Mouse (Mus musculus) ovary, postnatal 14 days (tissue): Measurements from ENCODE around the gene Anapc4.

ENCODE experiments used
- DNase-seq: peaks from one replicate; pipeline ENCODE4 v3.0.0; 2022; ENCODE audit warnings: low spot score

The Anapc4 gene

DNA sequence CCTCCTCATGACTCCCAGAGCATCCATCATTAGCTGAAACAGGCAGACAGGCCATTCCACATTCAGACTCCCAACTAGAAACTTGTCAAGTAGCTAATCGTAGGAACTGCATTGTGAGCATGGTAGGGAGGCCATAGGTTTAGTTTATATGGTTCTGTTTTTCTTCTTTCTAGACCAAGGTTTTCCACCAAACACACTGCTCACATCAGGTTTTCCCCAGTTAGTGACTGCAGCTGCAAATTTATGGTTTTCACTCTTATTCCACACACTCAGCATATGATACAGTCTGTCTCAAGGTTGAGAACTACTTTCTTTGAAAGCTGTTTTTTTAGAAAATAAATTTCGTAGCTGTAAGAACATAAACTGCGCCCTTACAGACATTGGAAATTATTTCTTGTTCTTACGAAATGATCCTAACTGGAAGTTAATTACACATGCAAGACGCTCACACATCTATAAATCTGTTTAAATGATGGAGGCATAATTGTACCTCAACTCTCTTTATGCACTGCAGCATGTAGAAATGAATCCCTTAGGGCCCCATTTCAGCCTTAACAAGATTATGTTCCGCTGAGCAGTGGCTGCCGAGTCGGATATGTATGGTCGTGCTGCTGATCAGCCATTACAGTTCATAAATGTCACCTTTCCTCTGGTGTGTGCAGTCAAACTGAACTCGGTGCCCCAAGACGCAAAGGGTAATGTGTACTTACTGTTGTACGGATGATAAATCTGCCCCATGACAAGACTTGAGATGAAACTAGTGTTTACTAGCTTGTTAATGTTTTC is 35.3 kb downstream of the Anapc4 start:
- DNase-seq: no peak

DNA sequence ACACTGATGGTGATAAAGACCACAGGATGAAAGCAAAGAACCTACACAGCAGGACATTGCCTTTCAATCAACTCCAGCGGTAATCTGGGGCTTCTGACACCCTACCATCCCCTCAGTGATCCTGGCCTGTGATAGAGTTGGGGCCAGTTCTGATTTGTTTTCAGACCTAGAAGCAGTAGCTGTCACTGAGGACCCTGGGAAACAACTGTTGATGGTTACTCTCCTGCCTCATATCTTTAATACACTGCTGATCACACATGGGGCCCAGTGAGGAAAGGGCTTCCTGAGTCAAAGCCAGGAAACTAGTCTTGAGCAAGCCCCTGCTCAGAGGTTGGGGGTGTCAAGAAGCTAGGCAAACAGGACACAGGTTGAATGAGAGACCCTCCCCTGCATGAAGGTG is 37.6 kb downstream of the Anapc4 start:
- DNase-seq: no peak

- DNase-seq: no peak
Observed at GRCm38 (mm10) chr5:52871986-52872385, 38.2 kb downstream of the Anapc4 start.

DNA sequence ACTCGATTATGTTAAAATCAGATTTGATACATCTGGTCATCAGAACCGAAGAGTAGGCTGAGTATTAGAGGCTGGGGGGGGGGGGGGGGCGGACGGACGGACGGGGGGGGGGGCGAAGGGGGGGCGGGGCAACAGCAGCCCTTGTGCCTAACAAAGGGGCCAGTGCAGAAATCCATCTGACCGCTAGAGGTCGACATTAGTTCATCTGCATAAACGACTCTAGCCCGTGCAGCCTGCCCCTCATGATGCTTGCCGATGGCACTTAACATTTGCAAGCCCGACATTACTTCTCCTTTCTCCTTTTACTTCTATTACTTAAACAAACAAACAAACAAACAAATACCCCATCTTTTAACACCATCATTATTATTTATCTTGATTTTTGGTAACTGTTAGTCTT is 45.0 kb downstream of the Anapc4 start:
- DNase-seq: peak; percentile 47

DNA sequence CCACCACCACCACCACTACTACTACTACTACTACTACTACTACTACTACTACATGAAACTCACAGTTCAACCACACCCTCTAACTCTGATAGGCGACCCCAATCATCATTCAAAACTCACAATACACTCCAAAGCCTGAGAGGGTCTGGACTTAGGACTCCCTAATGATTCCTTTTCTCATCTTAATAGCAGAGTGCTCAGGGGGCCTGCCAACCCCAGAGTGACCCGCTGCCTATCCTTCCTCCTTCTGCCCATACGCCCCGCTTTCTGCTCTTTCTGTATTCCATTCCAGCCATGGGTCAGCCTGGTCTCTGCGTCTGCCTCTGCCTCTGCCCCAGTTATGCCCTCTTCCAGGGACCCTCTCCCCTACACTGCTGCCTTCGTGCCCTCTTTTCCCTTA is 46.1 kb downstream of the Anapc4 start:
- no peak for DNase-seq

DNA sequence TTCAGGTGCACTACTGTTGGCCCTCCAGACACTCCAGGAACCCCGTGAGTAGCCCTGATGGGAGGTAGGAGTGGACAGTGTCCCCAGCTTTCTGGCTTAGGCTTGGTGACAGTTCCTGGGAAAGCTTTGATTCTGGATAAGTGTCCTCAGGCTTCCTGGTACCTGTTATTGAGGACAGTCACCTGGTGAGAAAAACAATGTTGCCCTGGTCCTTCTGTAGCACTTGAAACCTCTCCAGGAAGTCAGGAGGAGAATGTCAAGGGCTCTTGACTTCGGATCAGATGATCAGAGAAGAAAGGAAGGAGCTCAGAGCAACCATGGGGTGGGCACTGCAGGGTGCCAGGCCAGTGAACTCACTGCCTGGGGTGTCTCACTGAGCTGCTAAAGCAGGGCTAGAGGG is 48.6 kb downstream of the Anapc4 start:
- DNase-seq: no peak

GRCm38 (mm10) chr5:52887085-52887484 is 53.3 kb downstream of the Anapc4 start:
- peak; percentile 36 for DNase-seq

GRCm38 (mm10) chr5:52889919-52890318 is 56.1 kb downstream of the Anapc4 start:
- no peak for DNase-seq

- DNase-seq: no peak
Observed at GRCm38 (mm10) chr5:52891949-52892835, 58.4 kb downstream of the Anapc4 start.

- no peak for DNase-seq
Observed at GRCm38 (mm10) chr5:52893938-52894337, 60.1 kb downstream of the Anapc4 start.

- DNase-seq: no peak
Observed at GRCm38 (mm10) chr5:52904246-52904645, 70.4 kb downstream of the Anapc4 start.

- DNase-seq: no peak
Observed at GRCm38 (mm10) chr5:52904671-52905070, 70.9 kb downstream of the Anapc4 start.

DNA sequence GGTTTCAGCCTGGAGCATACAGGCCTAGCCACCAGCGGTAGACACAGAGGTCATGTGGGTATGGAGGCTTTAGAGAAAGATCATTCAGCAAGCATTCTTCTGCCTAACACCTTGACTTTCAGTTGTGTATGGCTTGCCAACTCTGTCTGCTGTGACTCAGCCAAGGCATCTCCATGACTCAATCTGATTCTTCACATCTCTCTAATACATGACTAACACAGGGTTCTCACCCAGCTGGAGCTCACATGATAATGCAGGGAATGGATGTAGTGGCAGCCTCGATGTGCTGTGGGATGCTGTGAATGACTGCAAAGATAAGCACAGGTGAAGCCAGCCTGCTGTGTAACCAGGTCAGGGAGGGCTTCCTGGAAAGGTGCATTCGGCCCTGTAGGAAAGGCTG is 74.4 kb downstream of the Anapc4 start:
- DNase-seq: no peak

- no peak for DNase-seq
Observed at GRCm38 (mm10) chr5:52910159-52910591, 76.4 kb downstream of the Anapc4 start.

DNA sequence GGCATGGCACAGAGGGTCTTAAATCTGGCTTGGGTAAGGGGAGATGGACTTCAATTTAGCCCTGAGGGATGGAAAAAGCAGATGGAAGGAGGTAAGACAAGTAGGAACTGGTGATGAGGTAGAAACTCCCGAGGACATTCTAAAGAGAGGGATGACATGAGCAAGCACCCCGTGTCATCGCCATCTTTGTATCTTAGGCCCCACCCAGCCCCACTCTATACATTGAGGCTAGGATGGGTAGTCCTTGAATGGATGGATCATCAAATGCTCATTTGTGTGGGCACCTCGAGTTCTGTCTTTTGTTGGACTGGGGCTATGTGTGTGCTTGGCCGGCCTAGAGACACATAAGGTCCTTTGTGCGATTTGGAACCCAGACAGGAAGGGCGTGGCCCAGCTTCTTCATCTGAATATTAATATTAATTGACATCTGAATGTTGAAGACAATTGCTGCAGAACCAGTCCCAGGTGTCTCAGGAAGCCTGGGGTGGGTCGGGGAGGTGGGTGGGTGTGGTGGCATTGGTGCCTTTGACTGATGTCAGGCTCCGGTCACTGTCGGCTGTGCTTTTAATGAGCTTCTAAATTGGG is 77.6 kb downstream of the Anapc4 start:
- no peak for DNase-seq

- no peak for DNase-seq
Observed at GRCm38 (mm10) chr5:52913711-52914110, 79.9 kb downstream of the Anapc4 start.

- no peak for DNase-seq
Observed at GRCm38 (mm10) chr5:52916186-52916585, 82.4 kb downstream of the Anapc4 start.
